Mouse (Mus musculus): Measurements from ENCODE around the gene Dmkn. TPM values are rescaled to one million over a fixed set of nuclear protein-coding genes. Genes with fewer than 3 reads are reported as not detected.
"Not testable (repeated sequence)": the region's sequence is repeated elsewhere in the genome, so short reads cannot be mapped to it uniquely, and the experiment has no call there.

The Dmkn gene
- polyA plus RNA-seq, 2 experiments from 2014 or later: 0.17 TPM; not detected in 1

GRCm38 (mm10) chr7:30820854-30821445 is 57.4 kb downstream of the Dmkn start:
- no peak for ATAC-seq

DNA sequence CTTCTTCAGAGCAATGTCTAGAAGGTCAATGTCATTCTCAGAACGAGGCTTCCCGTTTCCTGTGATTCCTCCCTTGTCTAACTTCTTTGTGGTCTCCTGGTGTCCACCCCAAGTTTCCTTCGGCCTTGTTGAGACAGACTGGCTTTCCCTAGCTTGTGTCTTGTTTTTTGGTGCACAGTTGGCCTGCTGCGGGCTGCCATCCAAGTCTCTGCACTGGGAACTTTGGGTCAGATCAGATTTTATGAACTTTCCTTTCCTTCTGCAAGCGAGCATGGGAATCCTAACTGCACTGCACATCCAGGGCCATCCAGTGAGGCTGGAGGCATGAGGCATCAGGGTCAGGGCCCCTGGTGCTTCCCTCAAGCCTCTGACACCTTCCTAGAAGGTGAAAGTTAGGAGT is 58.0 kb downstream of the Dmkn start:
- no peak for ATAC-seq

GRCm38 (mm10) chr7:30823675-30824074 is 60.1 kb downstream of the Dmkn start, which contains the start of gene Ffar2:
Gene Ffar2, minus strand, starts transcription at chr7:30823775.
- ATAC-seq: no peak

DNA sequence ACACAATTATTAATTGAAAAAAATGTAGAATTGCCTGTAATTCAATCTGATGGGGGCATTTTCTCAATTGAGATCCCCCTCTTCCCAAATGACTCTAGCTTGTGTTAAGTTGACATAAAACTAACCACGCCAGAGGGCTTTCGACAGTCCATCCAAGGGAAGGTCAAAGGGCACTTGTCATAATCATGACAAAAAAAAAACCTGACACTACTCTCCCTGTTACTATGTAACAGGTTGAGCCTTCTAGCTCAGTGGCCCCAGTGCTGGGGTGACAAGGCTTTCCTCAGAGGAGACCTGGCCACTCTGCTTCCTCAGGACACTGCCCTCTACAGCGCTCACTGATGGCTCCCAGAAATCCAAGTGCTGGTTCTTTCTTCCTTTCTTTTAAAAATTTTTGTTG is 60.8 kb downstream of the Dmkn start:
- no peak for ATAC-seq

- ATAC-seq: no peak
Observed at GRCm38 (mm10) chr7:30826660-30827059, 63.1 kb downstream of the Dmkn start.

- not testable (repeated sequence) for ATAC-seq
Observed at GRCm38 (mm10) chr7:30828871-30829270, 65.3 kb downstream of the Dmkn start.

- no peak for ATAC-seq
Observed at GRCm38 (mm10) chr7:30829428-30829827, 65.9 kb downstream of the Dmkn start.

Other genes starting within 250 kb of the Dmkn start
- 1 to 10 TPM; 1.0 to 1.1 TPM for gene Arhgap33, start 228.7 kb upstream of the Dmkn start, polyA plus RNA-seq (2017; shearing (Covaris generic))
- 1 to 10 TPM; 1.8 to 2.5 TPM for gene Hspb6, start 211.6 kb upstream of the Dmkn start, polyA plus RNA-seq (2017; shearing (Covaris generic))
- gene Proser3, start 211.5 kb upstream of the Dmkn start, polyA plus RNA-seq (2017; shearing (Covaris generic)): 1 to 10 TPM; 2.5 to 4.8 TPM
- gene Lin37, start 203.9 kb upstream of the Dmkn start, polyA plus RNA-seq (2017; shearing (Covaris generic)): 100 to 1,000 TPM in 1 of 2 experiments, 10 to 100 TPM in 1; 93.6 to 106 TPM
- gene U2af1l4, start 200.5 kb upstream of the Dmkn start, polyA plus RNA-seq (2017; shearing (Covaris generic)): 10 to 100 TPM; 55.1 to 58.9 TPM
- 10 to 100 TPM; 57.9 to 60.0 TPM for gene Gm49396, start 200.4 kb upstream of the Dmkn start, polyA plus RNA-seq (2017; shearing (Covaris generic))
- gene Psenen, start 200.1 kb upstream of the Dmkn start, polyA plus RNA-seq (2017; shearing (Covaris generic)): 100 to 1,000 TPM; 279 to 335 TPM
- 100 to 1,000 TPM; 162 to 234 TPM for gene Igflr1, start 198.3 kb upstream of the Dmkn start, polyA plus RNA-seq (2017; shearing (Covaris generic))
- 10 to 100 TPM; 14.9 to 16.9 TPM for gene Kmt2b, start 175.0 kb upstream of the Dmkn start, polyA plus RNA-seq (2017; shearing (Covaris generic))
- gene Zbtb32, start 164.8 kb upstream of the Dmkn start, polyA plus RNA-seq (2017; shearing (Covaris generic)): 10 to 100 TPM; 15.8 to 19.7 TPM
- 1 to 10 TPM; 2.2 to 3.3 TPM for gene Upk1a, start 150.9 kb upstream of the Dmkn start, polyA plus RNA-seq (2017; shearing (Covaris generic))
- 100 to 1,000 TPM; 421 to 746 TPM for gene Cox6b1, start 137.6 kb upstream of the Dmkn start, polyA plus RNA-seq (2017; shearing (Covaris generic))
- not detected for gene Etv2, start 127.9 kb upstream of the Dmkn start, polyA plus RNA-seq (2017; shearing (Covaris generic))
- 10 to 100 TPM; 25.6 to 37.9 TPM for gene Rbm42, start 113.4 kb upstream of the Dmkn start, polyA plus RNA-seq (2017; shearing (Covaris generic))
- gene Haus5, start 98.8 kb upstream of the Dmkn start, polyA plus RNA-seq (2017; shearing (Covaris generic)): 10 to 100 TPM; 20.0 to 20.4 TPM
- gene Pmis2, start 92.2 kb upstream of the Dmkn start, polyA plus RNA-seq (2017; shearing (Covaris generic)): not detected
- gene 2200002J24Rik, start 64.8 kb upstream of the Dmkn start, polyA plus RNA-seq (2017; shearing (Covaris generic)): not detected
- gene Atp4a, start 51.5 kb upstream of the Dmkn start, polyA plus RNA-seq (2017; shearing (Covaris generic)): not detected
- 10 to 100 TPM; 46.6 to 48.1 TPM for gene Tmem147, start 34.2 kb upstream of the Dmkn start, polyA plus RNA-seq (2017; shearing (Covaris generic))
- not detected for gene Gapdhs, start 20.1 kb upstream of the Dmkn start, polyA plus RNA-seq (2017; shearing (Covaris generic))
- gene Sbsn, start 12.3 kb upstream of the Dmkn start, polyA plus RNA-seq (2017; shearing (Covaris generic)): under 1 TPM in 1 of 2 experiments, not detected in 1; 0.69 TPM
- gene Krtdap, start 24.1 kb downstream of the Dmkn start, polyA plus RNA-seq (2017; shearing (Covaris generic)): not detected
- gene Ffar2, start 60.0 kb downstream of the Dmkn start, polyA plus RNA-seq (2017; shearing (Covaris generic)): under 1 TPM; 0.22 to 0.68 TPM
- gene Ffar3, start 92.4 kb downstream of the Dmkn start, polyA plus RNA-seq (2017; shearing (Covaris generic)): not detected
- gene Ffar1, start 97.8 kb downstream of the Dmkn start, polyA plus RNA-seq (2017; shearing (Covaris generic)): under 1 TPM; 0.19 to 0.28 TPM
- 1 to 10 TPM; 4.5 to 9.3 TPM for gene Cd22, start 116.6 kb downstream of the Dmkn start, polyA plus RNA-seq (2017; shearing (Covaris generic))
- gene Mag, start 151.1 kb downstream of the Dmkn start, polyA plus RNA-seq (2017; shearing (Covaris generic)): not detected
- not detected for gene Hamp2, start 160.9 kb downstream of the Dmkn start, polyA plus RNA-seq (2017; shearing (Covaris generic))
- not detected for gene Hamp, start 180.3 kb downstream of the Dmkn start, polyA plus RNA-seq (2017; shearing (Covaris generic))
- 10 to 100 TPM; 11.9 to 14.2 TPM for gene Usf2, start 193.0 kb downstream of the Dmkn start, polyA plus RNA-seq (2017; shearing (Covaris generic))
- gene Lsr, start 209.7 kb downstream of the Dmkn start, polyA plus RNA-seq (2017; shearing (Covaris generic)): 1 to 10 TPM; 1.6 to 2.6 TPM
- under 1 TPM; 0.55 to 0.86 TPM for gene Fam187b, start 210.0 kb downstream of the Dmkn start, polyA plus RNA-seq (2017; shearing (Covaris generic))